Mouse (Mus musculus) ovary, postnatal 10 days (tissue): ENCODE results near the gene Glp2r.

Experiments
- DNase-seq: peaks from one replicate; pipeline ENCODE4 v3.0.0; 2022; ENCODE audit warnings: low spot score

Gene Glp2r

GRCm38 (mm10) chr11:67771053-67771452 is at the start of gene Glp2r:
Glp2r (minus strand) TSS chr11:67771153.
- no peak for DNase-seq

GRCm38 (mm10) chr11:67820221-67820620 is 49.3 kb upstream of the Glp2r start:
- DNase-seq = no peak

GRCm38 (mm10) chr11:67819604-67820003 is 48.7 kb upstream of the Glp2r start:
- no peak for DNase-seq

- no peak for DNase-seq
Observed at GRCm38 (mm10) chr11:67811535-67811934, 40.6 kb upstream of the Glp2r start.

GRCm38 (mm10) chr11:67808051-67808450 is 37.1 kb upstream of the Glp2r start:
- no peak for DNase-seq

GRCm38 (mm10) chr11:67806832-67807597 is 36.1 kb upstream of the Glp2r start:
- DNase-seq = no peak

GRCm38 (mm10) chr11:67805538-67805937 is 34.6 kb upstream of the Glp2r start:
- no peak for DNase-seq

GRCm38 (mm10) chr11:67801169-67801568 is 30.2 kb upstream of the Glp2r start:
- no peak for DNase-seq

GRCm38 (mm10) chr11:67800130-67800723 is 29.3 kb upstream of the Glp2r start:
- DNase-seq = no peak

GRCm38 (mm10) chr11:67797931-67798330 is 27.0 kb upstream of the Glp2r start, which contains the start of gene Dhrs7c:
Dhrs7c (plus strand) TSS chr11:67798187.
- no peak for DNase-seq

GRCm38 (mm10) chr11:67790182-67790581 is 19.2 kb upstream of the Glp2r start:
- no peak for DNase-seq

- DNase-seq = no peak
Observed at GRCm38 (mm10) chr11:67774379-67774778, 3.4 kb upstream of the Glp2r start, which contains the start of gene Gsg1l2. Gsg1l2 (plus strand) TSS chr11:67774608.

GRCm38 (mm10) chr11:67772577-67772976 is 1.6 kb upstream of the Glp2r start:
- no peak for DNase-seq

GRCm38 (mm10) chr11:67771691-67772090 is 738 bp upstream of the Glp2r start:
- no peak for DNase-seq

GRCm38 (mm10) chr11:67757373-67758167 is 13.4 kb downstream of the Glp2r start:
- DNase-seq = no peak

- no peak for DNase-seq
Observed at GRCm38 (mm10) chr11:67756287-67756686, 14.7 kb downstream of the Glp2r start.

- no peak for DNase-seq
Observed at GRCm38 (mm10) chr11:67741569-67741968, 29.4 kb downstream of the Glp2r start.

- no peak for DNase-seq
Observed at GRCm38 (mm10) chr11:67738846-67739490, 32.0 kb downstream of the Glp2r start.

GRCm38 (mm10) chr11:67738345-67738744 is 32.6 kb downstream of the Glp2r start:
- DNase-seq = no peak

GRCm38 (mm10) chr11:67734597-67734996 is 36.4 kb downstream of the Glp2r start:
- no peak for DNase-seq

- DNase-seq = no peak
Observed at GRCm38 (mm10) chr11:67733726-67734125, 37.2 kb downstream of the Glp2r start.

- DNase-seq = no peak
Observed at GRCm38 (mm10) chr11:67731056-67731455, 39.9 kb downstream of the Glp2r start.
